Mouse (Mus musculus): ENCODE measurements around the gene Lrrn4cl.
"Not testable (repeated sequence)": the region's sequence is repeated elsewhere in the genome, so short reads cannot be mapped to it uniquely, and the experiment has no call there.

The Lrrn4cl gene

GRCm38 (mm10) chr19:8883616-8884015, 33.0 kb downstream of the Lrrn4cl start, which contains the start of the genes Lbhd1 and Gm49403:
Lbhd1 (plus strand) TSS chr19:8883732.
Gm49403 (plus strand) TSS chr19:8883930.
- H3K27me3 ChIP-seq (ENCODE audit: insufficient read depth, low read length) = no peaks in the 10 kb centered on the region
- TF ChIP-seq POU5F1 (IDR thresholded peaks at IDR 0.05; ENCODE audit: borderline replicate concordance, low read length) = no peak
- no peak for TF ChIP-seq NANOG (IDR thresholded peaks at IDR 0.05; ENCODE audit: borderline replicate concordance, low read length)
- no peak for TF ChIP-seq CTCF (conservative IDR thresholded peaks at IDR 0.05; ENCODE audit: low read length)
- H3K36me3 ChIP-seq (ENCODE audit: insufficient read depth, low read length) = peaks cover 28% of the 10 kb centered on the region
- no peaks in the 10 kb centered on the region for H3K9me3 ChIP-seq (ENCODE audit: low read length)
- H3K4me3 ChIP-seq (replicated peaks; ENCODE audit: low read length) = no peak within 1 kb of the TSS
- peaks cover 47% of the 10 kb centered on the region for H3K4me1 ChIP-seq (replicated peaks; ENCODE audit: low read depth, low read length)

DNA sequence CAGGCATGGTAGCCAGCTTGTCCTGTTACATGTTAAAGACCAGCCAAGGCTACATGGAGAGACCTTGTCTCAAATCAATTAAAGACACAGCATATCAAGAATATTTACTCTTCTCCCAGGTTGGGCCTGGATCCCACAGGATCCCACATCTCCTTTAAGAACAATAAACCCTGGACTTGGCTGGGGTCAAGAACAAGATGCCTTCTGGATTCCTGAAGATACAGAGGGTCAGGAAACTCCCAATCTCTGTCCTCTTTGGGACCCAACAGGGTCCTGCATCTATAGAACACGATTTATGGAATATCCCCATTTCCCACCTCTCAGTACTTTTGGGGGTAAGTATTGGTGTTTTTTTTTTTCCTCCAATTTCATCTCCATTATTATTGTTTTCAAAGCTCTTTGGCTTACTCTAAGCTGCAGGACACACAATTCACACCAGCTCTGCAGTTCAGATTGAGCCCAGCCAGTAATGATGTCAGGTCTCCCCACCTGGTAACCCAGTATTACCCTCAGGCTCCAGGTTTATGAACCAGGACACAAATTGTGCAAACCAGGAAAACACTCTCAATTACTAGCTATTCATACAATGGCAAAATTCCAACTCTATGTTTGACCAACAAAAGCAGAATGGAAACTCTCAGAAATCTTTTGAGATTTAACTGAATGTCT, 36.5 kb downstream of the Lrrn4cl start:
- peaks cover 52% of the 10 kb centered on the region for H3K4me1 ChIP-seq (replicated peaks; ENCODE audit: low read depth, low read length)
- TF ChIP-seq POU5F1 (IDR thresholded peaks at IDR 0.05; ENCODE audit: borderline replicate concordance, low read length) (no peak), NANOG (IDR thresholded peaks at IDR 0.05; ENCODE audit: borderline replicate concordance, low read length) (no peak), CTCF (conservative IDR thresholded peaks at IDR 0.05; ENCODE audit: low read length) (no peak)
- H3K36me3 ChIP-seq (ENCODE audit: insufficient read depth, low read length) = peaks cover 38% of the 10 kb centered on the region
- no peaks in the 10 kb centered on the region for H3K27me3 ChIP-seq (ENCODE audit: insufficient read depth, low read length)
- peak overlapping the region; percentile 90 for H3K4me3 ChIP-seq (replicated peaks; ENCODE audit: low read length)
- no peaks in the 10 kb centered on the region for H3K9me3 ChIP-seq (ENCODE audit: low read length)

- TF ChIP-seq POU5F1 (IDR thresholded peaks at IDR 0.05; ENCODE audit: borderline replicate concordance, low read length) = no peak
- TF ChIP-seq CTCF (conservative IDR thresholded peaks at IDR 0.05; ENCODE audit: low read length) = no peak
- no peak for TF ChIP-seq NANOG (IDR thresholded peaks at IDR 0.05; ENCODE audit: borderline replicate concordance, low read length)
Observed at GRCm38 (mm10) chr19:8887585-8888463, 37.3 kb downstream of the Lrrn4cl start.

GRCm38 (mm10) chr19:8888511-8889385, 38.2 kb downstream of the Lrrn4cl start, which contains the start of the genes 1810009A15Rik and Gm49416:
1810009A15Rik (plus strand) TSS chr19:8888853.
Gm49416 (plus strand) TSS chr19:8888926.
- no peaks in the 10 kb centered on the region for H3K9me3 ChIP-seq (ENCODE audit: low read length)
- TF ChIP-seq CTCF (conservative IDR thresholded peaks at IDR 0.05; ENCODE audit: low read length) = no peak
- no peak for TF ChIP-seq POU5F1 (IDR thresholded peaks at IDR 0.05; ENCODE audit: borderline replicate concordance, low read length)
- no peak for TF ChIP-seq NANOG (IDR thresholded peaks at IDR 0.05; ENCODE audit: borderline replicate concordance, low read length)

More at GRCm38 (mm10) chr19:8887585-8888463, 37.3 kb downstream of the Lrrn4cl start:
- Histone ChIP-seq H3K36me3 (ENCODE audit: insufficient read depth, low read length) (peaks cover 41% of the 10 kb centered on the region), H3K9me3 (ENCODE audit: low read length) (no peaks in the 10 kb centered on the region), H3K27me3 (ENCODE audit: insufficient read depth, low read length) (no peaks in the 10 kb centered on the region), H3K4me3 (replicated peaks; ENCODE audit: low read length) (peak overlapping the region; percentile 90), H3K4me1 (replicated peaks; ENCODE audit: low read depth, low read length) (peaks cover 56% of the 10 kb centered on the region)

DNA sequence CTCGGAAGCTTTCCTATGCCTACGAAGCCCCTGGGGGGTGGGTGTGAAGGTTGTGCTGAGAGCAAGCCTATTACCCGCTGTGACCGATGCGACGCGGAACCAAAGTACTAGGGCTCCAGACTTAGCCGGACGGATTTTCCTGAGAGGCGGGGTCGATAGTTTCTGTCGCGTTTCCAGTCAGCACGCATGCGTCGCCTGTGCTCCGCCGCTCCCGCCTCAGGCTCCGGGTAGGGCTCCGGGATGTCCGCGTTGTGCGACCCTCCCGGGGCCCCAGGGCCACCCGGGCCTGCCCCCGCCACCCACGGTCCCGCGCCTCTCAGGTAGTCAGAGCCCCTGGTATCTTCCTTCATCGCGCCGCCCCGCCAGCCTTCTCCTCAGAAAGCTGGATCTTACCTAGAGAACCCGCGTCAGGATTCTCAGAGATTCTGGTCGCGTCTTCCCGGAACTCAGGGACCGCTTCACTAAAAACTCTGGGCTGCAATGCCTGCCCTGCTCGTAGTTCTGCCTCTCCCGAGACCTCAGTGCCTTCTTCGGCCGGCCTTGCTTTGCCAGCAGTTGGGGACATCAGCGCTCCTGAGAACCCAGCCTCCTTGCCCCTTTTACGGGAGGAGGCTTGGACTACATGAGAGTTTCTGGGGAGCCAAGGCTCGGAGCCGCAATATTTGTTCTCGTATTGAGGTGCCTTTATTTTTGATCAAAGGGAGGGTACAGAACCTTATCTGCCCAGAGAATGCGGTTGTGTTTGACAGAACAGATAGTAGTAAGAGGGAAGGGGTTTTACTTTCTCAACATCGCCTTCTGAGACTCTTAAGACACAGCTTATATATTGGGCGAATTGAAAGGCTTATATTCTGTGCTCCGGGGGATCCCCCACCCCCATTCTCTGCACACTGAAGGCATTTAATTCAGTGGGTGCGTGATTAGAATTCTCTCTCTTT, 42.5 kb downstream of the Lrrn4cl start, which contains the start of gene Ints5:
Ints5 (plus strand) TSS at position 177 of the 938 bp plus-strand sequence.
- TF ChIP-seq NANOG (IDR thresholded peaks at IDR 0.05; ENCODE audit: borderline replicate concordance, low read length) (no peak), POU5F1 (IDR thresholded peaks at IDR 0.05; ENCODE audit: borderline replicate concordance, low read length) (no peak), CTCF (conservative IDR thresholded peaks at IDR 0.05; ENCODE audit: low read length) (no peak)
- peaks cover 62% of the 10 kb centered on the region for H3K36me3 ChIP-seq (ENCODE audit: insufficient read depth, low read length)
- H3K27me3 ChIP-seq (ENCODE audit: insufficient read depth, low read length) = no peaks in the 10 kb centered on the region

More at GRCm38 (mm10) chr19:8888511-8889385, 38.2 kb downstream of the Lrrn4cl start, which contains the start of the genes 1810009A15Rik and Gm49416:
- H3K4me3 ChIP-seq (replicated peaks; ENCODE audit: low read length) = peak within 1 kb of the TSS; percentile 90
- H3K4me1 ChIP-seq (replicated peaks; ENCODE audit: low read depth, low read length) = peaks cover 57% of the 10 kb centered on the region
- H3K36me3 ChIP-seq (ENCODE audit: insufficient read depth, low read length) = peaks cover 41% of the 10 kb centered on the region
- H3K27me3 ChIP-seq (ENCODE audit: insufficient read depth, low read length) = no peaks in the 10 kb centered on the region

GRCm38 (mm10) chr19:8895397-8895960, 44.9 kb downstream of the Lrrn4cl start:
- Histone ChIP-seq H3K9me3 (ENCODE audit: low read length) (no peaks in the 10 kb centered on the region), H3K4me1 (replicated peaks; ENCODE audit: low read depth, low read length) (peaks cover 78% of the 10 kb centered on the region), H3K27me3 (ENCODE audit: insufficient read depth, low read length) (no peaks in the 10 kb centered on the region), H3K36me3 (ENCODE audit: insufficient read depth, low read length) (peaks cover 66% of the 10 kb centered on the region), H3K4me3 (replicated peaks; ENCODE audit: low read length) (peak overlapping the region; percentile 100)
- TF ChIP-seq POU5F1 (IDR thresholded peaks at IDR 0.05; ENCODE audit: borderline replicate concordance, low read length) (no peak), CTCF (conservative IDR thresholded peaks at IDR 0.05; ENCODE audit: low read length) (no peak), NANOG (IDR thresholded peaks at IDR 0.05; ENCODE audit: borderline replicate concordance, low read length) (no peak)

More for the DNA sequence above, 42.5 kb downstream of the Lrrn4cl start, which contains the start of gene Ints5:
- Histone ChIP-seq H3K4me1 (replicated peaks; ENCODE audit: low read depth, low read length) (peaks cover 69% of the 10 kb centered on the region), H3K4me3 (replicated peaks; ENCODE audit: low read length) (peak within 1 kb of the TSS; percentile 99), H3K9me3 (ENCODE audit: low read length) (no peaks in the 10 kb centered on the region)

- H3K4me3 ChIP-seq (replicated peaks; ENCODE audit: low read length) = peak overlapping the region; percentile 100
- not testable (repeated sequence) for H3K27me3 ChIP-seq (ENCODE audit: insufficient read depth, low read length); H3K9me3 ChIP-seq (ENCODE audit: low read length)
- peaks cover 75% of the 10 kb centered on the region for H3K4me1 ChIP-seq (replicated peaks; ENCODE audit: low read depth, low read length)
- peaks cover 66% of the 10 kb centered on the region for H3K36me3 ChIP-seq (ENCODE audit: insufficient read depth, low read length)
Observed at GRCm38 (mm10) chr19:8896231-8896630, 45.7 kb downstream of the Lrrn4cl start.

DNA sequence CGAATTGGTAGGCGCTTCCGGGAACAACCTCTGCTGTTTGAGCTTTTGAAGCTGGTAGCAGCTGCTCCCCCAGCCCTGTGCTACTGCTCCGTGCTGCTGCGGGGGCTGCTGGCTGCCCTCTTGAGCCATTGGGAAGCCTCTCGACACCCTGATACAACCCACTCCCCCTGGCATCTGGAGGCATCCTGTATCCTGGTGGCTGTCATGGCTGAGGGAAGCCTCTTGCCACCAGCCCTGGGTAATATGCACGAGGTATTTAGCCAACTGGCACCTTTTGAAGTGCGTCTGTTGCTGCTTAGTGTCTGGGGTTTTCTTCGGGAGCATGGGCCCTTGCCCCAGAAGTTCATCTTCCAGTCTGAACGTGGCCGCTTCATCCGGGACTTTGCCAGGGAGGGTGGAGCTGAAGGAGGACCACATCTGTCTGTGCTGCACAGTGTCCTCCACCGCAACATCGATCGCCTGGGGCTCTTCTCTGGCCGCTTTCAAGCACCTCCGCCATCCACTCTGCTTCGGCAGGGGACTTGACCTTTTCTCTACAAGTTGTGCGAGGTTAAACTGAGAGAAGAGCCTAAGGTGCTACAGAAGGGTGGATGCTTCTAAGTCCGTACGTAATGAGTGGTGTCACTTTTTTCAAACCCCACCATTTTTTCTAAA, 46.8 kb downstream of the Lrrn4cl start:
- not testable (repeated sequence) for H3K9me3 ChIP-seq (ENCODE audit: low read length); H3K27me3 ChIP-seq (ENCODE audit: insufficient read depth, low read length)
- peaks cover 66% of the 10 kb centered on the region for H3K36me3 ChIP-seq (ENCODE audit: insufficient read depth, low read length)
- peaks cover 68% of the 10 kb centered on the region for H3K4me1 ChIP-seq (replicated peaks; ENCODE audit: low read depth, low read length)
- H3K4me3 ChIP-seq (replicated peaks; ENCODE audit: low read length) = peak overlapping the region; percentile 100

All from E14TG2a.4 (cell line).